Mouse (Mus musculus) gastrocnemius, postnatal 36 days (tissue): ENCODE measurements around the gene Gm7982. TPM values are rescaled to one million over a fixed set of nuclear protein-coding genes. Genes with fewer than 3 reads are reported as not detected.
"Not testable (repeated sequence)": the region's sequence is repeated elsewhere in the genome, so short reads cannot be mapped to it uniquely, and the experiment has no call there.

ENCODE experiments used
- DNase-seq, 2 experiments: peaks; one replicate each; pipeline ENCODE4 v3.0.0; 2022
- intact Hi-C: fragments of 180-260 bp; cut with DNase I; formaldehyde crosslinking; loops from one replicate; pipeline ENCODE4 v1.15.1; 2025
- long read RNA-seq, 2 experiments: library from polyadenylated mRNA; stranded (forward); transcript quantifications; one replicate each; pipeline ENCODE4 v2.0.0; 2021
- total RNA-seq, 2 experiments: library from RNA; stranded (reverse); gene quantifications; 2 replicates each; pipeline ENCODE4 v1.2.3; 2021

Gene Gm7982
- total RNA-seq, result not detected
- long read RNA-seq, experiment 1, result 0 reads
- long read RNA-seq, experiment 2, result 0 reads

- DNase-seq, intact Hi-C loops: not testable (repeated sequence)
These were observed at the start of gene Gm7982 for GRCm38 (mm10) chr5:95741714-95742113. Gene Gm7982 (plus strand): TSS chr5:95742014.

GRCm38 (mm10) chr5:95736073-95736472, 5.7 kb upstream of the Gm7982 start, which contains the start of gene Gm7978:
Gene Gm7978 (minus strand): TSS chr5:95736173.
- intact Hi-C loops, result not testable (repeated sequence)

GRCm38 (mm10) chr5:95775690-95776089, 33.9 kb downstream of the Gm7982 start, which contains the start of gene E330014E10Rik:
Gene E330014E10Rik (plus strand): TSS chr5:95775990.
- intact Hi-C loops, DNase-seq: not testable (repeated sequence)

More at GRCm38 (mm10) chr5:95736073-95736472, 5.7 kb upstream of the Gm7982 start, which contains the start of gene Gm7978:
- not testable (repeated sequence) for DNase-seq

Other genes with a start within 250 kb of the Gm7982 start
- not detected for gene Gm3286, start 231.3 kb upstream of the Gm7982 start, total RNA-seq
- gene Gm7971, start 147.1 kb upstream of the Gm7982 start, total RNA-seq, result not detected
- not detected for gene Gm7978, start 5.8 kb upstream of the Gm7982 start, total RNA-seq
- not detected for gene E330014E10Rik, start 34.0 kb downstream of the Gm7982 start, total RNA-seq
- gene Cxcl13, start 214.9 kb downstream of the Gm7982 start, total RNA-seq, result under 1 TPM in 1 of 2 experiments, not detected in 1; 0.38 TPM